Mouse (Mus musculus): Measurements from ENCODE around the gene Cwh43. TPM values are rescaled to one million over a fixed set of nuclear protein-coding genes. Genes with fewer than 3 reads are reported as not detected.

Cwh43 gene
- not detected in 4 replicates for total RNA-seq (2023)

DNA sequence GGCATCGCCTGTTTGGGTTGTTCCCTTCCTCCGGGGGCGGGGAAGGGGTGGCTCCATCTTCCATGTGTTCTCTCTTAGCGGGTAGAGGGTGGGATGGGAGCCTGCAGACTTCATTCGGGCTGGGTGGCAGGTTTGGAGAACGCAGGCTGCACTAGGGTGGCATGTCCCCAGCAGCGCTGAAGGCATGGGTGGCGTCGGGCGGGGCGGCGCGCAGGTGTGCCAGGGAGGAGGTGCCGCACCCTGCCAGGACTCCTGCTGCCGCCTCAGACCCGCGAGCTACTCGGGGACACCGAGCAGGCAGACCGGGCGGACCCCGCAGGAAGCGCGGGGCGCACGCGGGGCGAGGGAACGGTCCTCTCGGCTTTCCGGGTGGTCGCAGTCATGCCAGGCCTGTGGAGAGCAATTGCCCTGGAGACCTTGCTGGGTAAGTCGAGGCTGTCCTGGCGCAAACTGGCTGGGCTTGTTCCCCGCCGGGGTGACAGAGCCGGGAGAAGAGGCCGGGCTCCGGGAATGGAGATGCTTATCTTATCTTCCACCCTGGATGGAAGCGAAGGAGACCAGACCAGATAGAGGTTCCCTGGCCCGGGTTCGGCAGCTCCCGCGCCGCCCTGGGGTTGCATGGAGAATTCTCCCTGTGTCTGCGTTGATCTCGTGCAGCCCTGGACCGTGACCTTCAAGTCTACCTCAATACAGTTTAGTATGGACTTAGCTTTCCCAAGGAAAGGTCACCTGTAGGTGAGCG, at the start of gene Cwh43:
Gene Cwh43 (plus strand): TSS at position 95 of the 742 bp plus-strand sequence.

DNA sequence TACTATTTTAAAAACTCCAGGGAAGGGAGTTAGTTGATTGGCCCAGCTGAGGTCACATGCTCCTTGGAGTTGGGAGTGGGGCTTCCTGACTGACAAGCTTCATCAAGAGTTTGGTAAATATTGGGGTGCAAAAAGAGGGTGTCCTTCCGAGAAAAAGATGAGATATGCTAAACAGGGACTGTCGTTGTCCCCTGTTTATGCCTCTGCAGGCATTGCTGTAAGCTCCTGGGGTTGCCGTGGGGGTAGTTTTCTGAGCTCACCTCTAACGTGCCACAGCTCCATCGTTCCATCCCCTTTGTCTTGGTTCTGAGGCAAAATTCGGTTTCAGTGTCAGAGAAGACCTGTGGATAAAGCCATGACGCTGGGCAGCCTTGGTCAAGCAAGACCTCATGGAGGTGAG, 74.8 kb downstream of the Cwh43 start, which contains the start of gene Dcun1d4:
Gene Dcun1d4 (plus strand): TSS at position 301 of the 400 bp plus-strand sequence.

Other genes with a start within 250 kb of the Cwh43 start
- 186 to 210 TPM (median 193 TPM) in 4 replicates for gene Fryl, start 149.5 kb upstream of the Cwh43 start, total RNA-seq (2023)
- gene Ociad1, start 113.3 kb upstream of the Cwh43 start, total RNA-seq (2023): 153 to 168 TPM (median 159 TPM) in 4 replicates
- not detected in 4 replicates for gene Ociad2, start 65.0 kb upstream of the Cwh43 start, total RNA-seq (2023)
- gene Dcun1d4, start 74.9 kb downstream of the Cwh43 start, total RNA-seq (2023): 9.4 to 13.8 TPM (median 9.7 TPM) in 4 replicates
- not detected in 4 replicates for gene Lrrc66, start 226.5 kb downstream of the Cwh43 start, total RNA-seq (2023)
- gene Sgcb, start 241.7 kb downstream of the Cwh43 start, total RNA-seq (2023): 5.5 to 12.1 TPM (median 8.6 TPM) in 4 replicates
- not detected in 4 replicates for gene Spata18, start 245.3 kb downstream of the Cwh43 start, total RNA-seq (2023)